Mouse (Mus musculus) CH12.LX (cell line): Measurements from ENCODE around the gene Atg10. TPM values are rescaled to one million over a fixed set of nuclear protein-coding genes. Genes with fewer than 3 reads are reported as not detected.
A peak's percentile ranks its signal among the peaks of the same experiment; 100 is the strongest.
"Not testable (repeated sequence)": the region's sequence is repeated elsewhere in the genome, so short reads cannot be mapped to it uniquely, and the experiment has no call there.

Experiments used
- DNase-seq: peaks from one replicate; pipeline ENCODE4 v3.0.0-alpha.2; 2013; ENCODE audit errors: extremely low read depth
- H3K27ac ChIP-seq: 2 replicates; pipeline ENCODE4 v1.5.1; 2012; ENCODE audit warnings: low read depth, mild to moderate bottlenecking, control low read depth, moderate library complexity; ENCODE audit not compliant: insufficient read depth
- H3K27me3 ChIP-seq: replicated peaks from 2 replicates; pipeline ENCODE3; 2012; ENCODE audit warnings: inconsistent platforms
- H3K36me3 ChIP-seq, 2 experiments: replicated peaks in 1 of 2; 2 replicates each; pipeline versions ENCODE3 to v1.6.1; 2012; ENCODE audit warnings: inconsistent platforms in 1 of 2, low read length in 1 of 2, mild to moderate bottlenecking in 1 of 2, mixed read lengths in 1 of 2, moderate library complexity in 1 of 2; ENCODE audit not compliant: control insufficient read depth in 1 of 2, insufficient read depth in 1 of 2
- H3K4me1 ChIP-seq, 2 experiments: 2 replicates each; pipeline ENCODE4 v1.6.1; 2012; ENCODE audit warnings: inconsistent platforms in 1 of 2, moderate library complexity in 1 of 2; ENCODE audit not compliant: insufficient read depth in 2 of 2, control insufficient read depth in 1 of 2
- H3K4me2 ChIP-seq: 2 replicates; pipeline ENCODE4 v1.6.1; 2012; ENCODE audit warnings: low read depth, mild to moderate bottlenecking, control low read depth; ENCODE audit not compliant: poor library complexity, insufficient read depth, severe bottlenecking
- H3K4me3 ChIP-seq, 3 experiments: fragments of 150-350 bp in 1 of 3; sonication (generic) in 1 of 3; replicated peaks in 1 of 3; 2 replicates each; pipeline versions ENCODE3 to v1.5.1; 2011 to 2012; ENCODE audit warnings: low read depth in 2 of 3, low read length in 2 of 3, mild to moderate bottlenecking in 2 of 3, moderate library complexity in 2 of 3, control low read depth in 1 of 3, improper control_type of control experiment in 1 of 3, inconsistent platforms in 1 of 3, mixed read lengths in 1 of 3; ENCODE audit not compliant: poor library complexity in 1 of 3
- H3K79me2 ChIP-seq: replicated peaks from 2 replicates; pipeline ENCODE4 v1.6.1; 2012; ENCODE audit warnings: mild to moderate bottlenecking, moderate library complexity; ENCODE audit not compliant: control insufficient read depth, poor library complexity, insufficient read depth, severe bottlenecking; ENCODE audit errors: extremely low read depth
- H3K9ac ChIP-seq: 2 replicates; pipeline ENCODE4 v1.6.1; 2012; ENCODE audit warnings: low read depth, mild to moderate bottlenecking, control low read depth, moderate library complexity; ENCODE audit not compliant: insufficient read depth
- H3K9me3 ChIP-seq: replicated peaks from 2 replicates; pipeline ENCODE3; 2012; ENCODE audit warnings: low read length, inconsistent platforms, mixed read lengths
- CHD1 ChIP-seq: IDR thresholded peaks from 2 replicates; pipeline ENCODE4 v1.6.1; 2012; ENCODE audit warnings: low read depth, low read length, improper control_type of control experiment, inconsistent platforms
- CHD2 ChIP-seq: IDR thresholded peaks from 2 replicates; pipeline ENCODE4 v1.6.1; 2011; ENCODE audit warnings: low read length, improper control_type of control experiment
- CTCF ChIP-seq, 2 experiments: IDR thresholded peaks in 1 of 2; conservative IDR thresholded peaks in 1 of 2; 2 replicates each; pipeline ENCODE4 v1.5.1; 2011 to 2012; ENCODE audit warnings: low read depth in 2 of 2, low read length in 2 of 2, improper control_type of control experiment in 1 of 2, inconsistent platforms in 1 of 2, mild to moderate bottlenecking in 1 of 2, moderate library complexity in 1 of 2
- E2F4 ChIP-seq: IDR thresholded peaks from 2 replicates; pipeline ENCODE4 v1.6.1; 2011; ENCODE audit warnings: low read depth, low read length, improper control_type of control experiment; ENCODE audit not compliant: insufficient replicate concordance
- ELF1 ChIP-seq: IDR thresholded peaks from 2 replicates; pipeline ENCODE4 v1.6.1; 2014; ENCODE audit warnings: low read depth, mild to moderate bottlenecking, inconsistent platforms, low read length, improper control_type of control experiment
- EP300 ChIP-seq: IDR thresholded peaks from 2 replicates; pipeline ENCODE4 v1.6.1; 2011; ENCODE audit warnings: low read length, improper control_type of control experiment
- GABPA ChIP-seq: IDR thresholded peaks from 2 replicates; pipeline ENCODE4 v1.6.1; 2012; ENCODE audit warnings: low read depth, low read length, improper control_type of control experiment, inconsistent platforms; ENCODE audit not compliant: insufficient replicate concordance
- HCFC1 ChIP-seq: IDR thresholded peaks from 2 replicates; pipeline ENCODE4 v1.6.1; 2012; ENCODE audit warnings: low read depth, mild to moderate bottlenecking, inconsistent platforms, low read length, improper control_type of control experiment
- MAZ ChIP-seq: IDR thresholded peaks from 2 replicates; pipeline ENCODE4 v1.6.1; 2012; ENCODE audit warnings: low read depth, mild to moderate bottlenecking, inconsistent platforms, low read length, improper control_type of control experiment, moderate library complexity
- MYC ChIP-seq: IDR thresholded peaks from 2 replicates; pipeline ENCODE4 v1.6.1; 2011; ENCODE audit warnings: low read depth, mild to moderate bottlenecking, improper control_type of control experiment, low read length
- NELFE ChIP-seq: IDR thresholded peaks from 2 replicates; pipeline ENCODE4 v1.6.1; 2011; ENCODE audit warnings: low read depth, low read length, improper control_type of control experiment
- POLR2A ChIP-seq: IDR thresholded peaks from 2 replicates; pipeline ENCODE4 v1.6.1; 2011; ENCODE audit warnings: low read depth, mild to moderate bottlenecking, improper control_type of control experiment, low read length
- SIN3A ChIP-seq: IDR thresholded peaks from 2 replicates; pipeline ENCODE4 v1.6.1; 2012; ENCODE audit warnings: low read length, improper control_type of control experiment, inconsistent platforms
- SMC3 ChIP-seq: IDR thresholded peaks from 2 replicates; pipeline ENCODE4 v1.6.1; 2011; ENCODE audit warnings: low read depth, low read length, improper control_type of control experiment
- TBP ChIP-seq: conservative IDR thresholded peaks from 2 replicates; pipeline ENCODE4 v1.6.1; 2011; ENCODE audit warnings: low read depth, low read length, improper control_type of control experiment
- USF1 ChIP-seq: IDR thresholded peaks from 2 replicates; pipeline ENCODE4 v1.6.1; 2014; ENCODE audit warnings: low read depth, mild to moderate bottlenecking, inconsistent platforms, low read length, improper control_type of control experiment
- USF2 ChIP-seq: conservative IDR thresholded peaks from 2 replicates; pipeline ENCODE4 v1.6.1; 2011; ENCODE audit warnings: low read depth, low read length, improper control_type of control experiment
- ZC3H11A ChIP-seq: IDR thresholded peaks from 2 replicates; pipeline ENCODE4 v1.6.1; 2012; ENCODE audit warnings: low read depth, mild to moderate bottlenecking, inconsistent platforms, low read length, improper control_type of control experiment
- dilution Hi-C: fragments of 300-500 bp; cut with MboI; formaldehyde crosslinking; loops from 2 replicates; pipeline ENCODE4 v1.14.3; 2020; ENCODE audit warnings: low sequenced_read_pairs; ENCODE audit not compliant: extremely low pct_unique_long_range_greater_than_20kb, extremely low pct_ligation_motif_present
- in situ Hi-C: fragments of 300-500 bp; cut with MboI; formaldehyde crosslinking; loops from 3 replicates; pipeline ENCODE4 v1.14.3; 2019; ENCODE audit warnings: low sequenced_read_pairs, low pct_ligation_motif_present, low pct_unique_long_range_greater_than_20kb, mixed read lengths
- polyA plus RNA-seq: library from polyadenylated mRNA; unstranded; fragments of >175 nt; gene quantifications from 2 replicates; pipeline ENCODE4 v1.2.1, GENCODE M21; 2012; ENCODE audit warnings: low read depth; ENCODE audit not compliant: insufficient read length
- total RNA-seq, 2 experiments: library from RNA; depleted of rRNA; stranded (reverse); fragments of 300-350 nt in 1 of 2; fragments of >200 nt in 1 of 2; gene quantifications; 2 replicates each; pipeline ENCODE4 v1.2.3; 2012 to 2014

Atg10 gene
- total and polyA plus RNA-seq, 3 experiments, result 3.4 to 7.2 (median 4.2) TPM

GRCm38 (mm10) chr13:90924072-90924471 is 299.7 kb downstream of the Atg10 start:
- peaks cover 19 to 38% of the 10 kb centered on the region in 2 experiments for H3K36me3 ChIP-seq
- in situ Hi-C loops, result no loop called here
- DNase-seq, result peak; percentile 46

GRCm38 (mm10) chr13:90923617-90924016 is 300.2 kb downstream of the Atg10 start:
- Histone ChIP-seq H3K79me2 (peaks cover 17% of the 10 kb centered on the region), H3K9ac (peak overlapping the region; percentile 91), H3K27ac (peak overlapping the region; percentile 29), H3K4me3 (peak overlapping the region; percentile 75 to 96 (median 93)), H3K4me2 (peak overlapping the region; percentile 57; the same call in 1 of the 2 replicates), H3K36me3 (peaks cover 19 to 36% of the 10 kb centered on the region in 2 experiments), H3K4me1 (peaks cover 0 to 10% of the 10 kb centered on the region in 2 experiments; a peak in 2 of 4 replicates)
- dilution Hi-C loops, H3K9me3 ChIP-seq, in situ Hi-C loops, H3K27me3 ChIP-seq: not testable (repeated sequence)
- peak; percentile 30 for DNase-seq
- 0 out of 2 replicates have a peak, but pooled peaks have one; percentile 36 for TF ChIP-seq MAZ

More at GRCm38 (mm10) chr13:90924072-90924471, 299.7 kb downstream of the Atg10 start:
- Histone ChIP-seq H3K4me3 (peak overlapping the region; percentile 75 to 96 (median 93)), H3K9ac (peak overlapping the region; percentile 91), H3K4me1 (peaks cover 0 to 10% of the 10 kb centered on the region in 2 experiments; a peak in 2 of 4 replicates), H3K4me2 (peak overlapping the region; percentile 57; the same call in 1 of the 2 replicates)
- TF ChIP-seq ELF1, result 0 out of 2 replicates have a peak, but pooled peaks have one; percentile 36
- no peak for TF ChIP-seq USF2
- no peak for TF ChIP-seq ZC3H11A
- no peak for TF ChIP-seq CTCF (conservative IDR thresholded peaks at IDR 0.05 in 1 of 2, IDR thresholded peaks at IDR 0.05 in 1 of 2; ENCODE audit: low read depth in 2 of 2, low read length in 2 of 2)
- peak; percentile 73 for TF ChIP-seq MYC
- no peak for TF ChIP-seq GABPA
- no peak for TF ChIP-seq NELFE
- TF ChIP-seq EP300, result no peak
- peak; percentile 22; the same call in 1 of the 2 replicates for TF ChIP-seq HCFC1
- TF ChIP-seq E2F4, result no peak
- TF ChIP-seq SMC3, result no peak
- TF ChIP-seq TBP, result 0 out of 2 replicates have a peak, but pooled peaks have one; percentile 35
- no peak for TF ChIP-seq SIN3A
- peak; percentile 43 for TF ChIP-seq POLR2A
- no peak for TF ChIP-seq CHD1
- no peak for TF ChIP-seq CHD2
- TF ChIP-seq USF1, result no peak
- TF ChIP-seq, all 38 proteins: peak for 5
- H3K79me2 ChIP-seq, result peaks cover 17% of the 10 kb centered on the region
- H3K27ac ChIP-seq, result no peak overlapping the region
- dilution Hi-C loops, result no loop called here
- H3K9me3 ChIP-seq, result no peaks in the 10 kb centered on the region
- H3K27me3 ChIP-seq, result no peaks in the 10 kb centered on the region
